Mouse (Mus musculus) retina, embryonic 14.5 days (tissue): ENCODE results near the gene Gm49450.
"Not testable (repeated sequence)": the region's sequence is repeated elsewhere in the genome, so short reads cannot be mapped to it uniquely, and the experiment has no call there.

Experiments used
- DNase-seq: peaks from one replicate; pipeline ENCODE4 v3.0.0-alpha.2; 2015; ENCODE audit warnings: low spot score

Gene Gm49450

GRCm38 (mm10) chr15:98924682-98925081 is 28.7 kb downstream of the Gm49450 start:
- no peak for DNase-seq

GRCm38 (mm10) chr15:98923031-98923537 is 30.3 kb downstream of the Gm49450 start:
- DNase-seq: no peak

- no peak for DNase-seq
Observed at GRCm38 (mm10) chr15:98922581-98922980, 30.8 kb downstream of the Gm49450 start.

GRCm38 (mm10) chr15:98921510-98921909 is 31.8 kb downstream of the Gm49450 start:
- no peak for DNase-seq

GRCm38 (mm10) chr15:98918499-98918895 is 34.9 kb downstream of the Gm49450 start:
- not testable (repeated sequence) for DNase-seq

- peak; percentile 99 for DNase-seq
Observed at GRCm38 (mm10) chr15:98917538-98918498, 35.5 kb downstream of the Gm49450 start, which contains the start of gene Lmbr1l. Lmbr1l (minus strand) TSS chr15:98918231.

- DNase-seq: no peak
Observed at GRCm38 (mm10) chr15:98917091-98917490, 36.3 kb downstream of the Gm49450 start.

- DNase-seq: no peak
Observed at GRCm38 (mm10) chr15:98916016-98916415, 37.3 kb downstream of the Gm49450 start.

- DNase-seq: no peak
Observed at GRCm38 (mm10) chr15:98914903-98915302, 38.4 kb downstream of the Gm49450 start.

GRCm38 (mm10) chr15:98904692-98905091 is 48.7 kb downstream of the Gm49450 start:
- DNase-seq: peak; percentile 88

GRCm38 (mm10) chr15:98902600-98902999 is 50.8 kb downstream of the Gm49450 start:
- DNase-seq: no peak

- DNase-seq: no peak
Observed at GRCm38 (mm10) chr15:98901530-98901929, 51.8 kb downstream of the Gm49450 start.

GRCm38 (mm10) chr15:98897928-98898800 is 55.2 kb downstream of the Gm49450 start, which contains the start of gene Dhh:
Dhh (minus strand) TSS chr15:98898540.
- peak; percentile 53 for DNase-seq

- no peak for DNase-seq
Observed at GRCm38 (mm10) chr15:98897495-98897894, 55.9 kb downstream of the Gm49450 start.

- DNase-seq: peak; percentile 69
Observed at GRCm38 (mm10) chr15:98895635-98896589, 57.4 kb downstream of the Gm49450 start.

GRCm38 (mm10) chr15:98894746-98895634 is 58.4 kb downstream of the Gm49450 start:
- no peak for DNase-seq

GRCm38 (mm10) chr15:98893940-98894745 is 59.2 kb downstream of the Gm49450 start, which contains the start of gene Rhebl1:
Rhebl1 (minus strand) TSS chr15:98894540.
- no peak for DNase-seq

GRCm38 (mm10) chr15:98893036-98893435 is 60.3 kb downstream of the Gm49450 start:
- no peak for DNase-seq
